Mouse (Mus musculus) megakaryocyte, embryonic 14.5 days (primary cell): ENCODE results near the gene Bzw2.

Experiments used
- FLI1 ChIP-seq: IDR thresholded peaks from 2 replicates; pipeline ENCODE4 v1.6.1; 2012; ENCODE audit warnings: low read length, inconsistent platforms, mixed read lengths
- GATA1 ChIP-seq: IDR thresholded peaks from 3 replicates; pipeline ENCODE4 v1.6.1; 2012; ENCODE audit warnings: mixed read lengths, low read length, inconsistent platforms, borderline replicate concordance

- no peak for TF ChIP-seq FLI1
- no peak for TF ChIP-seq GATA1
Observed at GRCm38 (mm10) chr12:36129826-36130225, 28.1 kb downstream of the Bzw2 start.
